Mouse (Mus musculus): Measurements from ENCODE around the gene Il3. TPM values are rescaled to one million over a fixed set of nuclear protein-coding genes. Genes with fewer than 3 reads are reported as not detected.

The Il3 gene
- total RNA-seq, 2 experiments from 2014 or later, result not detected

DNA sequence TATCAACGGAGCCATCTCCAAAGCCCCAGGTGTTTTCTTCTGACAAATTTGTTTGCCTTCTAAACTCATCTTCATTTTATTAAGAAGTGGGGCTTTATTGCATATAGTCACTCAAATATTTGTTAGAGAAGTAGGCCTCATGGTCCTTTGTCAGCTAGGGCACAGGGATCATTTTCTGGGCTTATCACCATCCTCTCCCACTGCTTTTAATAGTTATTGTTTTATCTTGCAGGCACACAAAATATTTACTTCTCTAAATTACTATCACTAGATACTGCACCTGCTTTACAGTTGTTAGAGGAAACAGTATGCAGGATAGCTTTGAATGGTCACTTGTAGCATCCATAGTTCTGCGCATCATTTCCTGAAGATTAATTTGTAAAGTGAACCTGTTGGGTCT, 25.1 kb upstream of the Il3 start:
- DNase-seq, result no peak
- intact Hi-C loops (cut with DNase I), result no loop called here

DNA sequence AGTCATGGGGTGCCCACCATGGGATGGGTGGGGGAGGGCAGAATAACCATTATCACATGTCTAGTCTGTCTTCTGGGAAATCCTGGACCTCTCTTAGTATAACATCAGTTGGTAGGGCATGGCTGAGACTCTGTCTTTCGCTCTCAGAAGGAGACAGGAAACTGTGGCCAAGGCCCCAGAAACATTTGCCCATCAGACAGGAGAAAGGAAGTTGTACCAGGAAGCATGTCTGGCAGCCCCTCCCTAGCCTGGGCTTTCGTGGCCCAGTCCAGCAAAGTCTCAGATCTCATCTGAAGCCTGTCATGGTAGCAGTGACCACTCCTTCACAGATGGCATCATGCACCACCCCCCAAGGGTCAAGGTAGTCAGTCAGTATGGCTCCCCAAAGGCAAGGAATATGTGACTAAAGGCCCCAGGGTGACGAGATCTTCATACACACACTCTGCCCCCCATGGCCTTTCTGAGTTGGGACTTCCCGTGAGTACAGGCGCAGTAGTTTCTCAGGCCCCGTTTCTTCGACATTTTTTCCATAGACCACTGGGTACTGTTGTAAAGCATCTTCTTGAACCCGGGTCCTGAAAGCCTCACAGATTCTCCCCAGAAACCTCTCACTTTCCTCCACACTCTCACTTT, 20.9 kb upstream of the Il3 start:
- DNase-seq, result no peak
- intact Hi-C loops (cut with DNase I), result no loop called here

DNA sequence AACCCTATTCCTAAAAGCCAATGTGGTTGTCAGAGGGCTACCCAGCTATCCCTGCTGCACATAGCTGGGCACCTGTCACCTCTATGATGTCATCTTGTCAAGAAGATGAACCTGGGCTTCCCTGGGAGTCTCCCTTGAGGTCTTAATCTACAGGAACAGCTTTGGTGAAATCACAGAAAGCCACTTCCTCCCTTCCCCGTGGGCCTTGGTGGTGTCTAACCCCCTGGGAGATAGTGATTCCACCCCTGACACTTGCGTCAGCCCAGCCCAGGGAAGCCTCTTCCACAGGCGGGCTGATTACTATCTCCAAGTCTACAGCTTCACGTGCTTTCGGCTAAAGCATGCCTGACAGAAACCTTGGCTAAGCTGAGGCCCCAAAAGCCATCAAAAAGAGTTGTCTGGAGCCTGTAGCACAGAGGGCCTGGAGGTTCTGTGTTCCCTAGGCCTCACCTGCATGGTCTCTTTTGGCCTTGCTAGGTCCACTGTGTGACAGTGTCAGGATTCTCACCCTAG, 4.4 kb upstream of the Il3 start:
- DNase-seq, result no peak
- intact Hi-C loops (cut with DNase I), result no loop called here

DNA sequence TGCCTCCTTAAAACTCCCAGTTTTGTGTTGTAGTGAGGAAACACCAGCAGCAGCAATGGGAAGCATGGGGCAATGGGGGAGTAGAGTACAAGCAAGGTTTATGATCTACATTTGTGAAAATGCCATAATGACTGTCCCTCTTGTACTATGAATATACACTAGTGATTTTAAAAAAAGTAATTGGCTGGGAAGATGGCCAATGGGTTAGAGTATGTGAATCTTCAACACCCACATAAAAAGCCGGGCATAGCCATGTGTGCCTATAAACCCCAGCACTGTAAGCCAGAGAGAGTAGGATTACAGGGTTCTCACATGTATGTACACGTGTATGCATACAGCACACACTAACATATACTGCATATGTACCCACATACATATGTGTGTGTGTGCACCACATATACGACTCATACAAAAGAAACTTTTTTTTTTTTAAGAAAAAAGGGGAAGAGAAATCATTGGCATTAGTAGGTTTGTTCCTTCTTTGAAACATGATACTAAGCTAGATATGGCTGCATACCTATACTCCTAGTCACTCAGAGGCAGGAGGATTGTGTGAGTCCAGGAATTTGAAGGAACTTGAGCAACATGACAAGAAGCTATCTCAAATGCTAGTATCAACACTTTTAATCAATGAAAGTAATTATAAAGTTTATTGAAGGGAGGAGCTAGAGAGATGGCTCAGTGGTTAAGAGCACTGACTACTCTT, 2.3 kb upstream of the Il3 start:
- intact Hi-C loops (cut with DNase I), result no loop called here
- DNase-seq, result no peak

DNA sequence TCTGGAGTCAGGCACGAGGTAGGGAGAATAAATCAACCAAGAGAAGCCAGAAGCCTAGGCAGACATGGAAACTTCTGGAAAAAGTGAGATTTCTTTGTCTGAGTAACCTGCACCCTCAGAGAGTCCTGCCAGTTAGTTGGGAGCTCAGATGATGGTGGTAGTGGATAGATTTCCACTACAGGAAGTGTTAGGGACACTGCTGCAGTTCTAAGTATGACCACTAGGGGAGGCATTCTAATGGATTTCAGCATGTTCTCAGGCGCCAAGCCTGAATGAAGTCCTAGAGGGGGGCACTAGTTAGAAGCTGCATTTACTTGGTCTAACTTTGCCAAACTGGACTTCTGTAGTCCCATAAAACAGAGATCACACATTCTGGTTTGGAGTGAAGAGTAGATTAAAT, 2.5 kb downstream of the Il3 start:
- intact Hi-C loops (cut with DNase I), result no loop called here
- DNase-seq, result peak; percentile 31 to 74

DNA sequence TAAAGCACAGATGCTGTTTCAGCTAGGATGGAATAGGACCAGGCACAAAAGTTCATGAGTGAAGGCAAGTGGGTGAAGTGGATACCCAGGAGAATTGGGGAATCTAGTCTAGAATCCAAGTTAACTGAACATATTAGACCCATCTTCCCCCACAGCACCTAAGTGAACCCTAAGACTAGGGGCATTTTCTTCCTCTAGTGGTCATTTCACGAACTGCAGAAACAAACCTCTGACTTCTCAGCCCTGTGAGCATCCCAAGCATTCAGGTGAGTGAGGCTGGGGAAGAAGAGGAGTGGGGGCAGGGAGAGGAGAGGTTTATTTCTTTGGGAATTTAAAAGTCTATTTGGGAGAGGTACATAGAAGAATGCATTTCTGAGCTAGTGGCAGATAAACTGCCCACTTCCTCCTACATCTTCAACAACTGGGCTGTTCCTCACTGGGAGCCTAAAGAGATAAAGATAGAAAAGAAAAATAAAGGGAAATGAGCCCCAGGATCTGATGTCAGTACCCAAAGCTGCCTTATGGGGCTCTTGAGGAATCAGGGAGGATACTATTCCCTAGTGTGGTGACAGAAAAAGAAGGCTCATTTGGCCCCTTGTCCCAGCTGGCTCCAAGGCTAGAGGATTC, 3.6 kb downstream of the Il3 start:
- intact Hi-C loops (cut with DNase I), result no loop called here

DNA sequence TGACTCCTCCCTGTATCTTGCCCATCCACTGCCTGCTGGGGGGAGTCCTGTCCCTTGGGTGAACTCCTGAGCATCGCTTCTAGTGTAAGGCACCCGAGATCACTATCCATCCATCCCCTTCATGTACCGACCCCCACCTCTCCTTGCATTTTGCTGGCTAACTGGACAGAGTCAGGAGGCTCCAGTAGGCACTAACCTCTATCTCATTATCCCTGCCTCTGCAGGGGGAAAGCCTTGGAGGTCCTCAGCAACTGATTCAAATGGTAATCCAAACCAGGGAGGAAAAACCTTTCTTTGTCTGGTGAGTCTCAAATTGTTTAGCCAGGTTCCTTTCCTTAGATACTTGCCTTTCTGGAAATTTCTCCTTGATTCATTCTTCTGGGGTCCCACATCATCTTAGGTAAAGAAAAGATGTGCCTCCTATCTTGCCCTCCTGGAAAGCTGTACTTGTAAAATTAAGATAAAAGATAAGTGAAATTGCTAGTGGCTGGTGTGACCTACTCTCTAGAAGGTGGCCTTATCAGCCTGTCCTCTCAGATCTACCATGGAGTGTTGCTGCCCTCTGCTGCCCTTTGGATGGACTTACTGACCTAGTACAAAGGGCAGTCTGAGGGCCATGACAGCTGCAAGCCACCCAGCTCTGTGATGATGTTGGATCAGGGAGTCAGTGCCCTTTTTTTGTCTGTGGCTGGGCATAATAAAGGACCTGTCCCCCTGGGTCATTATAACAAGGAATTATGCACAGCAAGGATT, 10.3 kb downstream of the Il3 start:
- intact Hi-C loops (cut with DNase I), result loop anchor here (1.0 to 10.0 kb wide), 4 partner anchors 168 to 522 kb away; no protein-coding TSS in a partner anchor
- DNase-seq, result peak; percentile 75 to 84

More for the DNA sequence above, 3.6 kb downstream of the Il3 start:
- DNase-seq, result no peak

DNA sequence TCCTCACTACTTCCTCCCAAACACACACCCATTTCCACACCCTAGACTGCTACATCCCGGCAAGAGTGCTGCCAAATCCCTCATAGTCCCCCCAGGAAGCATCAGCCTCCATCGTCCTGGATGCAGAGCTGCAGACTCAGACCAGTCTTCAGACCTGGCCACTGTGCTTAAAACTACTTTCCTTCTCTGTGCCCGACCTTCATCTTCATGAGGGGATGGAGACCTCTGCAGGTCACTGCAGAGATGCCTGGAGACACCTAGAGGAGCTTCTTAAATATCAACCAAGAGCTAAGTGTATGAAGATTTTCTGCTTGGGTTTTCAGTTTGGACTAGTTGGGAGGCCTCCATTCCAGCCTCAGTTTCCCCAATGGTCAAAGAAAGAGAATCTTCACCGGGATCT, 13.0 kb downstream of the Il3 start:
- intact Hi-C loops (cut with DNase I), result loop anchor here (1.0 to 10.0 kb wide), 2 partner anchors 109 to 519 kb away; no protein-coding TSS in a partner anchor

DNA sequence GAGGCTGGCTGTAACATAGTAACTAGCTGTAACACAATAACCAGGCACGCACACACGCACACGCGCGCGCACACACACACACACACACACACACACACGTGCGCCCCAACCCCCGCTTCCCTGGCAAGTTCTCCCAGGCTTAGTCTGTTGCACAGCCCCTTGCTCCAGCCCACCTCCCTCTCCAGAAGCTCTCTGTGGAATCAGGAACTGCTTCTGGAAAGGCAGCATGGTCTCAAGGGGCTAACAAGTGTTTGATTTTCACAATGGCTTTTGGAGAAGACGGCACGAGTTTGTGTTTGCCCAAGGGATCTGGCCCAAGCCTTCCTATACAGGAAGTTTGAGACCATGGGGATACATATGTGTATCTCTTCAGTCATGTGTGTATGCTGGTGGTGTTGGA, 16.5 kb downstream of the Il3 start:
- intact Hi-C loops (cut with DNase I), result loop anchor here (10.0 kb wide), 1 partner anchor 516 kb away; no protein-coding TSS in a partner anchor
- no peak for DNase-seq

More for the DNA sequence above, 13.0 kb downstream of the Il3 start:
- DNase-seq, result peak; percentile 27 to 32

DNA sequence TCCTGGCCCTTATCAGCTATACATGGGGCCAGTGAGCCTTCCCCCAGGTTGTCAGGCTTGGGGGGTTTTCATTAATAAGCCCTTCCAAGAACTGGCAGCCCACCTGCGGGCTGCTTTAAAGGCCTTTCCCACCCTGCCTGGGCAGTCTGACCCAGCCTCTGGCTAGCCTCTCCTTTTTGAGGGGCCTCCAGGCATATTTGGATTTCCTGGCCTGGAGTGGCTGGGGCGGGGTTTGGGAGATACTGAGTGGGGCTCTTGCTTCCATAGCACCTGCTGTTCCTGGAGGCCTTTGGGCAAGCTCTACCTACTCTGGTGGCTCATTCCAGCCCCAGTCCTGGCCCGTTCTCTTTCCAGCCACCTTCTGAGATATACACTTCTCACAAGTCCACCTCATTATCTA, 17.3 kb downstream of the Il3 start:
- no peak for DNase-seq
- intact Hi-C loops (cut with DNase I), result loop anchor here (10.0 kb wide), 1 partner anchor 515 kb away; no protein-coding TSS in a partner anchor

DNA sequence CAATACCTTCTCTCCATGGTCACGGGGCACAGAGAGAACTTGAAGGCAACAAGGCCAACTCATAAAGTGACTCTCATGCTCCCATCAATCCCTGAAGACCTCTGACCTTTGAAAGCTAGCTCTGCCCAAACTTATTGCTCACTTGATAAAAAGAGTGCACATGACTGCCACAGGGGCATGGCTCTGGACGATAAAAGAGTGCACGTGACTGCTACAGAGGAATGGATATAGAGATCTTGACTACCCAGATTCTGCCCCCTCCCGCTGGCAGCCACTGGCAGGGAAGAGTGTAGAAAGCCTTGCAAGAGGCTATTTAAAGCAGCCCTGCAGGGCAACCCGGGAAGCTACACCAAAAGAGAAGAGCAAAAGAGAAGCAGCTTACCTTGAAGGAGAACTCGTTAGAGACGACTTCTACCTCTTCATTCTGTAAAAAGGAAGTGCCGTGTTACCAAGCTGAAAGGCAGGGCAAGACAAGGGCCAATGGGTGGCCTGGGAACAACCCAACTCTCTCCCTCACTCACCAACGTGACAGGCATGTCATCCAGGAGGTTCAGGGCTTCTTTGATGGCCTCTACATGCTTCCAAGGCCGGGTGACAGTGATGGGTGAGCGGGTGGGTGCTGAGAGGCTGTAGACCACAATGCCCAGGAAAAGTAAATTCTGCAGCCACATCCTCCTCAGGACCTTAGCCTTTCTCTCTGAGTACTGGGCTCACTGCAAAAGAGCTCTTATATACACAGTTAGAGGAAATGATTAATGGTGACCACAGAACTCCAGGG, 17.9 kb downstream of the Il3 start, which contains the start of gene Csf2:
TSS of gene Csf2 (minus strand) at position 728 of the 778 bp plus-strand sequence.
- intact Hi-C loops (cut with DNase I), result no loop called here

DNA sequence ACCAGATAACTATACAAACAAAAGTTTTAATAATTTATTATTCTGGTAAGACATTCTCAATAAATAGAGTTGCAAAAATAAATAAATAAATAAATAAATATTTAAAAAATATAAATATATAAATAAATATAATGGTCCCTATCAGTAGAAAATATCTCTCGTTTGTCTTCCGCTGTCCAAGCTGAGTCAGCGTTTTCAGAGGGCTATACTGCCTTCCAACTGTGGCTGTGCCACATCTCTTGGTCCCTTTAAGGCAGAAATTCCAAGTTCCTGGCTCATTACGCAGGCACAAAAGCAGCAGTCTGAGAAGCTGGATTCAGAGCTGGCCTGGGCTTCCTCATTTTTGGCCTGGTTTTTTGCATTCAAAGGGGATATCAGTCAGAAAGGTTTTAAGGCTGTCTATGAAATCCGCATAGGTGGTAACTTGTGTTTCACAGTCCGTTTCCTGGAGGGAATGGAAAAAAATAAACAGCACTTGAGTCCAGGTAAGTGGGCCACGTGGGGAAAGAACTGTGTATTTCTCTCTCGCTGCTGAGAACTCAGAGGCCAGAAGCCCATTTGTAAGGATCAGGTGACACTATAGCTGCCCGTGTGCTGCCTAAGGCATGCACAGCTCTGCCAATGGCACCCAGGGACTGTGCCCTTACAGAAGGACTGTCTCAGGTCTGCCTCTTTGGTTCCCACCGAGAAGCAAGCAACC, 19.7 kb downstream of the Il3 start:
- DNase-seq, result no peak
- intact Hi-C loops (cut with DNase I), result no loop called here

More for the DNA sequence above, 17.9 kb downstream of the Il3 start, which contains the start of gene Csf2:
- DNase-seq, result no peak

DNA sequence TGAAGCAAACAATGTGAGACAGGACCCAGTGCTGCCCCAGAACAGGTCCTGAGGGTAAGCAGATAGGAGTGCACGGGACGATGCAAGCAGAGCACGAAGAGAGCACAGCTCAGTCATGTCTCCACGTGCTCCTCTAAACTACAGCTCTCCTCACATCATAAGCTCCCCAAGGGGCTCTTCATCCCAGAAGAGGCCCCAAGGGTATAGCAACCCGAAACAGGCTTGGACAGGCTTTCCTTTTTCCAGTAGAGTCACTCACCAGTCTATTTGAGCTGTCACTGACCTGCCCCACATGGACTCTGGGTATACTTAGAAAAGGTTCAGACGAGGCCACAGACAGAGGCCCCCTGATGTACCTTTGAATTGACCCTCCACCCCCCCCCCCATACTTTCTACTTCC, 22.6 kb downstream of the Il3 start:
- DNase-seq, result no peak
- intact Hi-C loops (cut with DNase I), result no loop called here

DNA sequence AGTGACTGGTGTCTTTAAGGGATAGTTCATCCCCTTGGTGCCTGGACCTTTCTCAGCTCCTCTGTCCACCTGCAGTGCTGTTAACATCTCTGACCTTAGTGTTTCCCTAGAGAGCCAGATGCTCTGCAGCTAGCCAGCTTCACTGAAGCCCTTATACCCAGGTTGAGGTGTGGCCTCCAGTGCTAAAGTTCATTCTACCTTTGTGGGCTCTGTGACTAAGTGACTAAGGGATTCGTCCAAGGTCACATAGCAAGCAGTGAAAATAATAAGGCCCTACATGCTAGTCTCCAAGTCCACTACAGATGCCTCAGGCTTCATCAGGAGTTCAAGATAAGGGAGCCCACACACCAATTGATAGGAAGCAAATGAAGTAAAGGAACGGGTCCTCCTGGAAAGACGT, 24.6 kb downstream of the Il3 start:
- no peak for DNase-seq
- intact Hi-C loops (cut with DNase I), result no loop called here

DNA sequence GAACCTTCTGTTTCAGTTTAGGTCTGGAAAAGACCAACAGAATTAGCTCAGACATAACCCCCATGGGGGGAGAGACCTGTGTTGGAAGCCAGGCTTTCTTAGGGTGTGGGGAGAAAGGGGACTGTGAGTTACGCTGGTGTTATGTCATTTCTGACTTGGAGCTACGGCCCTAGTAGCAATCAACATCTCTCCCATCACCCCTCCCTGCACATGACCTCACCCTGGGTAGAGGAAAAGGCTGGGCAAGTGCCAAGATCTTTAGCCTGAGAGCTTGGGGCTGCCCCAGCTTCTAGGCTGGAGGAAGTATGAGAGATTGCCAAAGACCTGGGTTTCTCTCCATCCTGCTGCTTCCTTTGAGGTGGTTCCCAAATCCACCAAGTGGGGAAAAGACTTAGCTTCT, 30.1 kb downstream of the Il3 start:
- DNase-seq, result peak; percentile 40 to 66
- intact Hi-C loops (cut with DNase I), result no loop called here

DNA sequence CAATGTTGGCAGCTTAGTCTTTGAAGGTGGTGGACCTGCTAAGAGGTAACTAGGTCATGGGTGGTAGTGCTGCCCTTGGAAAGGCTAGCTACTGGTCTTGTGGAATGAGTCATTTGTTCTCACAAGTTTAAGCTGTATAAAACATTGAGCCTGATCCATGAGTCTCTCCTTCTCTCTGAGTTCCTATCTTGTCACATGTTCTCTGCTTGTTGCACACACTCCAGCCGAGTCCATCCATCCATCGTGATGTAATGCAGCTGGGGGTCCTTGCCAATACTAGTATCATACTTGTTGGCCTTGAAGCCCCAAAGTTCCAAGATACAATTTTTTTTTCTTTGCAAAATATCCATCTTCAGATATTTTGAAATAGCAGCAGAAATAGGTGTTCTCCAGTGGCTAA, 39.6 kb downstream of the Il3 start:
- intact Hi-C loops (cut with DNase I), result no loop called here
- DNase-seq, result no peak

DNA sequence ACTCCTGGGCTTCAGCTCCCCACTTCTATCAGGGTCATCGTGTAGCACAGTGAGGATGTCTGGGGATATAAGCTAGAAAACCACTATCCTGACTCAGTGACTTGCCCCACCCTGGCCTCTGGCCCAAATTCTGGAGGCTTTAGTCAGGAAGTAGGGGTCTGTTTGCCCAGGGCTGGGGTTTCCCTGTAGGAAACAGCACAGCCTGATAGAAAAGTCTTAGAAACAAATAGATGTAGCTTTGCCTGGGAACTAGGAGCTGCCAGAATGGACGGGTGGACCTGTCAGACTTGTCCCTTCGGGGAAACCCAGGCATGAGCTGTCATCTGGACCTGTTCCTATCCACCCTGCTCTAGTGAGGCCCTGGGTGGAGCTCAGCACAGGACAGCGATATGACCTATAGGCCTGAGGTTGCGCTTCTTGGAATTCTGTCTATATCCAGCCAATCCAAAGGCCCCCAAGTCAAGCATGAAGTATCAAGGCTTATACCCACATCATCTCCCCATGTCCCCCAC, 42.5 kb downstream of the Il3 start:
- intact Hi-C loops (cut with DNase I), result no loop called here
- DNase-seq, result no peak

DNA sequence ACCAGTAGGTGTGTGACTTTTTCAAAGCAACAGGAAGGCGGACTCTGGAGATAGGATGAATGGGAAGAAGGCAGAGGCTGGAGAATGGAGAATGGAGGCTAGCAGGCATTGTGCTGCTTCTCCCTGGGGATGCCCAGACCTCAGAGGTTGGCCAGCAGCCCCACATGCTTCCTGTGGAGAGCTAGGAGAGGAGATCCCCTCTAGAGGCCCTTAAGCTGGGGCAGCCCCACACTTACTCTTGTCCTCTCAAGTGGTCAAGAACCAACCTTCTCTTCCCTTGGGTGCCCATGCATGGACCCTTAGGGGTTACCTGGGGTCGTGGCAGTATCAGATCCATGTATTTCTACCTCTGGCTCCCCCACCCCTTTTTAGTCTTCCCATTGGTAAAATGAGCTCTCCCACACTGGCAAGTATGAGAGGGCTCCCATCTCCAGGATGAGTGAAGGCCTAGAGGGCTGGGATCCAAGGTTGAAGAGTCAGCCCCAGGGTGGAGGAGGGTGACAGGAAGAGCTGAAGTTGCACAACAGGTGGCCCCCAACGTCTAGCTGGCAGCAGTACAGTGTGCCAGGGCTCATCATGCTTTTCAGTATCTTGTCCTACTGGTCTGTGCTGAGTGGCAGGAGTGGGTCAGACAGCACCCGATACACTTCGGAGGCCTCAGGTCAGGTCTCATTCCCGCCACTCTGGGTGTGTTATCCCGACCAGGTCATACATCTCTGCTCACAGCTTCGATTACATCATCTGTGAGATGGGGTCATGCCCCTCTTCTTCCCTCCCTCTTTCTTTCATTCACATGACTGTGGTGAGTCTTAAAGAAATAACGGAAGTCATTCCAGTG, 43.2 kb downstream of the Il3 start:
- intact Hi-C loops (cut with DNase I), result no loop called here
- no peak for DNase-seq
